Mouse (Mus musculus): Measurements from ENCODE around the gene Hoxc12. TPM values are rescaled to one million over a fixed set of nuclear protein-coding genes. Genes with fewer than 3 reads are reported as not detected.

Hoxc12 gene
- polyA plus RNA-seq, 1 experiment = 4.9 TPM

- Histone ChIP-seq H3K4me3 (ENCODE audit: insufficient read depth, poor library complexity, severe bottlenecking) (no peak overlapping the region), H3K27me3 (ENCODE audit: control insufficient read depth, insufficient read depth, insufficient read length) (no peaks in the 10 kb centered on the region), H3ac (ENCODE audit: control insufficient read depth, insufficient read length, low read depth) (peak overlapping the region; percentile 41), H3K79me3 (ENCODE audit: low read depth) (peaks cover 10% of the 10 kb centered on the region), H3K79me2 (ENCODE audit: control insufficient read depth, insufficient read depth) (peaks cover 22% of the 10 kb centered on the region), H3K36me3 (ENCODE audit: control insufficient read depth, insufficient read depth) (no peaks in the 10 kb centered on the region)
- no peak for TF ChIP-seq FOSL1 (IDR thresholded peaks at IDR 0.05; ENCODE audit: insufficient read depth, low read length, poor library complexity, severe bottlenecking)
- no peak for TF ChIP-seq CTCF (IDR thresholded peaks at IDR 0.05; ENCODE audit: control insufficient read depth, insufficient read depth, insufficient read length)
- no peak for TF ChIP-seq MAX (IDR thresholded peaks at IDR 0.05)
- no peak for TF ChIP-seq CEBPB (IDR thresholded peaks at IDR 0.05; ENCODE audit: low read depth)
- TF ChIP-seq USF1 (IDR thresholded peaks at IDR 0.05; ENCODE audit: low read depth) = no peak
- TF ChIP-seq MYOG (IDR thresholded peaks at IDR 0.05; ENCODE audit: control insufficient read depth, extremely low read depth, insufficient read length) = no peak
- TF ChIP-seq MYOD1 (IDR thresholded peaks at IDR 0.05; ENCODE audit: control insufficient read depth, insufficient read length, low read depth) = no peak
Measured at GRCm38 (mm10) chr15:102945185-102946077, 8.9 kb downstream of the Hoxc12 start.

- TF ChIP-seq MAX (IDR thresholded peaks at IDR 0.05) = no peak
- TF ChIP-seq USF1 (IDR thresholded peaks at IDR 0.05; ENCODE audit: low read depth) = no peak
- no peak for TF ChIP-seq FOSL1 (IDR thresholded peaks at IDR 0.05; ENCODE audit: insufficient read depth, low read length, poor library complexity, severe bottlenecking)
- no peak for TF ChIP-seq MYOD1 (IDR thresholded peaks at IDR 0.05; ENCODE audit: control insufficient read depth, insufficient read length, low read depth)
- no peak for TF ChIP-seq CTCF (IDR thresholded peaks at IDR 0.05; ENCODE audit: control insufficient read depth, insufficient read depth, insufficient read length)
- TF ChIP-seq CEBPB (IDR thresholded peaks at IDR 0.05; ENCODE audit: low read depth) = no peak
- no peak for TF ChIP-seq MYOG (IDR thresholded peaks at IDR 0.05; ENCODE audit: control insufficient read depth, extremely low read depth, insufficient read length)
- Histone ChIP-seq H3K27me3 (ENCODE audit: control insufficient read depth, insufficient read depth, insufficient read length) (no peaks in the 10 kb centered on the region), H3K79me2 (ENCODE audit: control insufficient read depth, insufficient read depth) (peaks cover 40% of the 10 kb centered on the region), H3K4me3 (ENCODE audit: insufficient read depth, poor library complexity, severe bottlenecking) (peak overlapping the region; percentile 16), H3K36me3 (ENCODE audit: control insufficient read depth, insufficient read depth) (no peaks in the 10 kb centered on the region), H3ac (ENCODE audit: control insufficient read depth, insufficient read length, low read depth) (peak overlapping the region; percentile 38), H3K79me3 (ENCODE audit: low read depth) (peaks cover 10% of the 10 kb centered on the region)
Measured at GRCm38 (mm10) chr15:102947276-102947675, 10.7 kb downstream of the Hoxc12 start.

GRCm38 (mm10) chr15:102948842-102949241, 12.3 kb downstream of the Hoxc12 start:
- H3K79me3 ChIP-seq (ENCODE audit: low read depth) = peaks cover 12% of the 10 kb centered on the region
- H3K4me3 ChIP-seq (ENCODE audit: insufficient read depth, poor library complexity, severe bottlenecking) = peak overlapping the region; percentile 16
- peak overlapping the region; percentile 55 for H3ac ChIP-seq (ENCODE audit: control insufficient read depth, insufficient read length, low read depth)
- TF ChIP-seq MYOG (IDR thresholded peaks at IDR 0.05; ENCODE audit: control insufficient read depth, extremely low read depth, insufficient read length) = no peak
- no peak for TF ChIP-seq MYOD1 (IDR thresholded peaks at IDR 0.05; ENCODE audit: control insufficient read depth, insufficient read length, low read depth)
- no peak for TF ChIP-seq CEBPB (IDR thresholded peaks at IDR 0.05; ENCODE audit: low read depth)
- no peak for TF ChIP-seq MAX (IDR thresholded peaks at IDR 0.05)
- TF ChIP-seq CTCF (IDR thresholded peaks at IDR 0.05; ENCODE audit: control insufficient read depth, insufficient read depth, insufficient read length) = no peak
- TF ChIP-seq USF1 (IDR thresholded peaks at IDR 0.05; ENCODE audit: low read depth) = no peak
- TF ChIP-seq FOSL1 (IDR thresholded peaks at IDR 0.05; ENCODE audit: insufficient read depth, low read length, poor library complexity, severe bottlenecking) = no peak
- no peaks in the 10 kb centered on the region for H3K36me3 ChIP-seq (ENCODE audit: control insufficient read depth, insufficient read depth)
- peaks cover 51% of the 10 kb centered on the region for H3K79me2 ChIP-seq (ENCODE audit: control insufficient read depth, insufficient read depth)
- no peaks in the 10 kb centered on the region for H3K27me3 ChIP-seq (ENCODE audit: control insufficient read depth, insufficient read depth, insufficient read length)

GRCm38 (mm10) chr15:102949696-102950095, 13.1 kb downstream of the Hoxc12 start:
- peak overlapping the region; percentile 18 for H3K4me3 ChIP-seq (ENCODE audit: insufficient read depth, poor library complexity, severe bottlenecking)
- H3ac ChIP-seq (ENCODE audit: control insufficient read depth, insufficient read length, low read depth) = peak overlapping the region; percentile 93
- no peaks in the 10 kb centered on the region for H3K36me3 ChIP-seq (ENCODE audit: control insufficient read depth, insufficient read depth)
- H3K27me3 ChIP-seq (ENCODE audit: control insufficient read depth, insufficient read depth, insufficient read length) = no peaks in the 10 kb centered on the region
- H3K79me3 ChIP-seq (ENCODE audit: low read depth) = peaks cover 19% of the 10 kb centered on the region
- no peak for TF ChIP-seq FOSL1 (IDR thresholded peaks at IDR 0.05; ENCODE audit: insufficient read depth, low read length, poor library complexity, severe bottlenecking)
- no peak for TF ChIP-seq CEBPB (IDR thresholded peaks at IDR 0.05; ENCODE audit: low read depth)
- no peak for TF ChIP-seq MYOD1 (IDR thresholded peaks at IDR 0.05; ENCODE audit: control insufficient read depth, insufficient read length, low read depth)
- no peak for TF ChIP-seq MAX (IDR thresholded peaks at IDR 0.05)
- TF ChIP-seq USF1 (IDR thresholded peaks at IDR 0.05; ENCODE audit: low read depth) = no peak
- H3K79me2 ChIP-seq (ENCODE audit: control insufficient read depth, insufficient read depth) = peaks cover 59% of the 10 kb centered on the region

- Histone ChIP-seq H3K36me3 (ENCODE audit: control insufficient read depth, insufficient read depth) (no peaks in the 10 kb centered on the region), H3K27me3 (ENCODE audit: control insufficient read depth, insufficient read depth, insufficient read length) (no peaks in the 10 kb centered on the region), H3K4me3 (ENCODE audit: insufficient read depth, poor library complexity, severe bottlenecking) (peak overlapping the region; percentile 18), H3ac (ENCODE audit: control insufficient read depth, insufficient read length, low read depth) (peak overlapping the region; percentile 19), H3K79me3 (ENCODE audit: low read depth) (peaks cover 30% of the 10 kb centered on the region), H3K79me2 (ENCODE audit: control insufficient read depth, insufficient read depth) (peaks cover 71% of the 10 kb centered on the region)
- TF ChIP-seq MAX (IDR thresholded peaks at IDR 0.05) (no peak), FOSL1 (IDR thresholded peaks at IDR 0.05; ENCODE audit: insufficient read depth, low read length, poor library complexity, severe bottlenecking) (no peak), USF1 (IDR thresholded peaks at IDR 0.05; ENCODE audit: low read depth) (no peak), CTCF (IDR thresholded peaks at IDR 0.05; ENCODE audit: control insufficient read depth, insufficient read depth, insufficient read length) (no peak), MYOG (IDR thresholded peaks at IDR 0.05; ENCODE audit: control insufficient read depth, extremely low read depth, insufficient read length) (no peak), MYOD1 (IDR thresholded peaks at IDR 0.05; ENCODE audit: control insufficient read depth, insufficient read length, low read depth) (no peak), CEBPB (IDR thresholded peaks at IDR 0.05; ENCODE audit: low read depth) (no peak)
Measured at GRCm38 (mm10) chr15:102950877-102951276, 14.3 kb downstream of the Hoxc12 start.
